Mouse (Mus musculus) G1E (cell line): ENCODE measurements around the gene Atoh1. TPM values are rescaled to one million over a fixed set of nuclear protein-coding genes. Genes with fewer than 3 reads are reported as not detected.

Experiments used
- ATAC-seq: 2 replicates; pipeline ENCODE4 v1.8.0; 2016; ENCODE audit warnings: mild to moderate bottlenecking; ENCODE audit not compliant: insufficient number of reproducible peaks, poor library complexity, low FRiP score, severe bottlenecking; ENCODE audit errors: extremely low read depth
- DNase-seq: peaks from one replicate; pipeline ENCODE4 v3.0.0; 2012; ENCODE audit warnings: low spot score
- H3K27me3 ChIP-seq: 2 replicates; pipeline ENCODE4 v1.6.1; 2012; ENCODE audit warnings: mild to moderate bottlenecking, low read length, inconsistent platforms; ENCODE audit not compliant: insufficient read depth
- H3K36me3 ChIP-seq: replicated peaks from 2 replicates; pipeline ENCODE3; 2012; ENCODE audit warnings: mild to moderate bottlenecking, inconsistent platforms
- H3K4me1 ChIP-seq: 2 replicates; pipeline ENCODE4 v1.6.1; 2012; ENCODE audit warnings: low read depth, low read length, inconsistent platforms, mixed read lengths; ENCODE audit not compliant: insufficient read depth
- H3K4me3 ChIP-seq: 2 replicates; pipeline ENCODE4 v1.5.1; 2012; ENCODE audit warnings: low read depth, mild to moderate bottlenecking, inconsistent platforms, low read length, moderate library complexity, mixed read lengths
- H3K9me3 ChIP-seq: replicated peaks from 2 replicates; pipeline ENCODE4 v1.6.1; 2012; ENCODE audit warnings: inconsistent platforms
- CTCF ChIP-seq: IDR thresholded peaks from 2 replicates; pipeline ENCODE4 v1.5.1; 2012; ENCODE audit warnings: low read depth, low read length, inconsistent platforms, mixed read lengths
- GATA1 ChIP-seq: IDR thresholded peaks from 2 replicates; pipeline ENCODE4 v1.6.1; 2012; ENCODE audit warnings: borderline replicate concordance, low read length, inconsistent platforms, mixed read lengths
- GATA2 ChIP-seq: IDR thresholded peaks from 2 replicates; pipeline ENCODE4 v1.6.1; 2012; ENCODE audit warnings: low read depth, low read length, inconsistent platforms, borderline replicate concordance
- POLR2AphosphoS5 ChIP-seq: IDR thresholded peaks from 2 replicates; pipeline ENCODE4 v1.6.1; 2012; ENCODE audit warnings: low read depth, low read length, inconsistent platforms; ENCODE audit not compliant: insufficient replicate concordance
- TAL1 ChIP-seq: conservative IDR thresholded peaks from 2 replicates; pipeline ENCODE4 v1.6.1; 2012; ENCODE audit warnings: low read depth, low read length, inconsistent platforms, mixed read lengths
- polyA plus RNA-seq: library from polyadenylated mRNA; stranded (reverse); fragments of >175 nt; gene quantifications from 2 replicates; pipeline ENCODE4 v1.2.3, GENCODE M21; 2012
- total RNA-seq, 2 experiments: library from RNA; stranded (forward) in 1 of 2; stranded (reverse) in 1 of 2; fragments of 200-1000 nt in 1 of 2; fragments of >200 nt in 1 of 2; fragmentation: Nextera tagmentation in 1 of 2; gene quantifications; 2 replicates each; pipeline ENCODE4 v1.2.3; 2014 to 2017

Atoh1 gene
- total and polyA plus RNA-seq, 3 experiments: not detected

GRCm38 (mm10) chr6:64727751-64728403 is 1.0 kb upstream of the Atoh1 start:
- Histone ChIP-seq H3K9me3 (peaks cover 20% of the 10 kb centered on the region), H3K27me3 (peaks cover 13% of the 10 kb centered on the region; the same call in 1 of the 2 replicates), H3K4me3 (no peak overlapping the region), H3K4me1 (no peaks in the 10 kb centered on the region), H3K36me3 (no peaks in the 10 kb centered on the region)
- ATAC-seq: no peak
- no peak for DNase-seq
- TF ChIP-seq TAL1 (no peak), GATA1 (no peak), CTCF (no peak), POLR2AphosphoS5 (no peak), GATA2 (no peak)

GRCm38 (mm10) chr6:64729231-64730011 is 496 bp downstream of the Atoh1 start:
- Histone ChIP-seq H3K4me1 (no peaks in the 10 kb centered on the region), H3K36me3 (no peaks in the 10 kb centered on the region), H3K9me3 (peaks cover 21% of the 10 kb centered on the region), H3K27me3 (peaks cover 13% of the 10 kb centered on the region; the same call in 1 of the 2 replicates), H3K4me3 (no peak overlapping the region)
- ATAC-seq (no peak), DNase-seq (no peak)
- TF ChIP-seq GATA1 (no peak), GATA2 (no peak), TAL1 (no peak), CTCF (no peak), POLR2AphosphoS5 (no peak)

- DNase-seq: no peak
Measured at GRCm38 (mm10) chr6:64730030-64730429, 1.1 kb downstream of the Atoh1 start.

GRCm38 (mm10) chr6:64730506-64731020 is 1.6 kb downstream of the Atoh1 start:
- Histone ChIP-seq H3K4me3 (no peak overlapping the region), H3K27me3 (peaks cover 15% of the 10 kb centered on the region; the same call in 1 of the 2 replicates), H3K36me3 (no peaks in the 10 kb centered on the region), H3K9me3 (peaks cover 25% of the 10 kb centered on the region), H3K4me1 (no peaks in the 10 kb centered on the region)
- TF ChIP-seq POLR2AphosphoS5 (no peak), GATA2 (no peak), TAL1 (no peak), GATA1 (no peak), CTCF (no peak)
- ATAC-seq (no peak), DNase-seq (no peak)

More at GRCm38 (mm10) chr6:64730030-64730429, 1.1 kb downstream of the Atoh1 start:
- TF ChIP-seq TAL1: no peak
- TF ChIP-seq GATA1: no peak
- TF ChIP-seq GATA2: no peak
- TF ChIP-seq CTCF: no peak
- TF ChIP-seq POLR2AphosphoS5: no peak
- H3K36me3 ChIP-seq: no peaks in the 10 kb centered on the region
- peaks cover 25% of the 10 kb centered on the region for H3K9me3 ChIP-seq
- peaks cover 15% of the 10 kb centered on the region; the same call in 1 of the 2 replicates for H3K27me3 ChIP-seq
- H3K4me3 ChIP-seq: no peak overlapping the region
- no peaks in the 10 kb centered on the region for H3K4me1 ChIP-seq
- no peak for ATAC-seq

GRCm38 (mm10) chr6:64731126-64731525 is 2.2 kb downstream of the Atoh1 start:
- TF ChIP-seq POLR2AphosphoS5: no peak
- TF ChIP-seq GATA1: no peak
- TF ChIP-seq TAL1: no peak
- no peak for TF ChIP-seq GATA2
- no peak for TF ChIP-seq CTCF
- DNase-seq: no peak
- Histone ChIP-seq H3K4me1 (no peaks in the 10 kb centered on the region), H3K9me3 (peaks cover 25% of the 10 kb centered on the region), H3K36me3 (no peaks in the 10 kb centered on the region), H3K27me3 (peaks cover 15% of the 10 kb centered on the region; the same call in 1 of the 2 replicates), H3K4me3 (no peak overlapping the region)
- ATAC-seq: no peak

- ATAC-seq (no peak), DNase-seq (no peak)
- no peaks in the 10 kb centered on the region for H3K36me3 ChIP-seq
- peaks cover 15% of the 10 kb centered on the region; the same call in 1 of the 2 replicates for H3K27me3 ChIP-seq
- no peaks in the 10 kb centered on the region for H3K4me1 ChIP-seq
- peaks cover 25% of the 10 kb centered on the region for H3K9me3 ChIP-seq
- H3K4me3 ChIP-seq: no peak overlapping the region
- TF ChIP-seq CTCF (no peak), GATA2 (no peak), GATA1 (no peak)
Measured at GRCm38 (mm10) chr6:64731621-64732320, 2.8 kb downstream of the Atoh1 start.
